8 mouse cellular contexts compared by ENCODE assay signal in the genomic region with DNA sequence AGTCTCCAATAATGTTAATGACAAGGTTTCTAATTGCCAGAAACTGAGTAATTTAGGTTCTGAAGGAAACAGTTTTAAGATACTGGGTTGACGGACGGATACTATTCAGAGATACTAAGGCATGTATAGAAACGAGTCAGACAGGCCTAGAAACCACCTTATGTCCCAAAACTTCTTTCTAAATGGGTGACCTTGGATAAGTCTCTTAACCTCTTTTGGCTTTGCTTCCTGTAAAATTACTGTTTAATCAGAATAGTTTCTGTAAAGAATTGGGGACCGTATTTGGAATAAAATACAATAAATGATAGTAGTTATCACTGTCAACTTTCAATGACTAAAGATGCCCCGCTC. TPM values are rescaled to one million over a fixed set of nuclear protein-coding genes. Genes with fewer than 3 reads are reported as not detected.
DNase-seq lines count a peak whose midpoint lies in the region; ATAC-seq and TF ChIP-seq lines count a peak whose summit lies in the region.

No protein-coding gene starts in this region.

- TF ChIP-seq CTCF in liver, adult 2 months (IDR thresholded peaks at IDR 0.05; ENCODE audit: low read depth, low read length): no peak
- no peak for TF ChIP-seq CTCF in embryonic fibroblast, embryonic 13.5 days (IDR thresholded peaks at IDR 0.05; ENCODE audit: borderline replicate concordance, insufficient read depth, low read length)
- no peak for TF ChIP-seq CTCF in intestine, postnatal 0 days (IDR thresholded peaks at IDR 0.05; ENCODE audit: low read depth)

- no peak for ATAC-seq in intestine, postnatal 0 days
- ATAC-seq in neural tube, embryonic 12.5 days (ENCODE audit: low FRiP score, low read depth): no peak

- H3K27me3 ChIP-seq in liver, adult 2 months (ENCODE audit: control insufficient read depth, insufficient read depth, low read length): no peaks in the 10 kb centered on the region
- H3K27me3 ChIP-seq in intestine, postnatal 0 days (replicated peaks; ENCODE audit: control insufficient read depth, insufficient read depth, low read length): no peaks in the 10 kb centered on the region
- H3K27me3 ChIP-seq in neural tube, embryonic 12.5 days (replicated peaks): no peaks in the 10 kb centered on the region

- H3K9ac ChIP-seq in liver, adult 2 months (ENCODE audit: low read depth, low read length): no peak overlapping the region
- no peak overlapping the region for H3K9ac ChIP-seq in intestine, postnatal 0 days (ENCODE audit: low read depth, low read length)
- no peak overlapping the region for H3K9ac ChIP-seq in neural tube, embryonic 12.5 days

- peaks cover 17% of the 10 kb centered on the region for H3K4me1 ChIP-seq in liver, adult 2 months (ENCODE audit: control insufficient read depth, insufficient read depth, low read length)
- peaks cover 10% of the 10 kb centered on the region for H3K4me1 ChIP-seq in embryonic fibroblast, embryonic 13.5 days (ENCODE audit: control insufficient read depth, insufficient read depth, low read length)
- peaks cover 15% of the 10 kb centered on the region; the same call in 1 of the 2 replicates for H3K4me1 ChIP-seq in intestine, postnatal 0 days (replicated peaks; ENCODE audit: control insufficient read depth, insufficient read depth, low read length)
- peaks cover 16% of the 10 kb centered on the region for H3K4me1 ChIP-seq in neural tube, embryonic 12.5 days

- DNase-seq in liver, adult 2 months (ENCODE audit: extremely low read depth, low read depth, low spot score): no peak
- DNase-seq in liver: no peak
- DNase-seq in natural killer cell, adult 2 months (ENCODE audit: low spot score in 2 of 2): no peak
- DNase-seq in cerebellum, postnatal 4 days (ENCODE audit: low spot score in 2 of 2): no peak
- DNase-seq in frontal cortex, postnatal 14 days (ENCODE audit: low spot score in 2 of 2): no peak

- peaks cover 17% of the 10 kb centered on the region for H3K79me2 ChIP-seq in liver, adult 2 months (ENCODE audit: control insufficient read depth, insufficient read depth, low read length)

- H3K4me3 ChIP-seq in liver, adult 2 months (ENCODE audit: insufficient read depth, low read depth, low read length): no peak overlapping the region
- H3K4me3 ChIP-seq in embryonic fibroblast, embryonic 13.5 days (ENCODE audit: insufficient read depth, low read length): no peak overlapping the region
- peak overlapping the region; percentile 97; the same call in 1 of the 2 replicates for H3K4me3 ChIP-seq in intestine, postnatal 0 days (ENCODE audit: low read depth, low read length)
- no peak overlapping the region for H3K4me3 ChIP-seq in neural tube, embryonic 12.5 days

- H3K4me2 ChIP-seq in intestine, postnatal 0 days (replicated peaks; ENCODE audit: low read depth): peak overlapping the region; percentile 59
- H3K4me2 ChIP-seq in neural tube, embryonic 12.5 days (replicated peaks): peak overlapping the region; percentile 94

- WGBS in liver, adult 2 months: 13% methylated on average over 5 of the region's 5 CpGs
- 14% methylated on average over 5 of the region's 5 CpGs for WGBS in intestine, postnatal 0 days
- WGBS in neural tube, embryonic 12.5 days: 18% methylated on average over 5 of the region's 5 CpGs

- H3K36me3 ChIP-seq in liver, adult 2 months (ENCODE audit: control insufficient read depth, insufficient read depth, low read length): no peaks in the 10 kb centered on the region
- no peaks in the 10 kb centered on the region for H3K36me3 ChIP-seq in intestine, postnatal 0 days (ENCODE audit: control insufficient read depth, insufficient read depth)
- H3K36me3 ChIP-seq in neural tube, embryonic 12.5 days: no peaks in the 10 kb centered on the region

- peak overlapping the region; percentile 95; the same call in 1 of the 2 replicates for H3K27ac ChIP-seq in liver, adult 2 months (replicated peaks; ENCODE audit: insufficient read depth, low read depth, low read length)
- H3K27ac ChIP-seq in embryonic fibroblast, embryonic 13.5 days (ENCODE audit: insufficient read depth, low read length): peak overlapping the region; percentile 45; the same call in 1 of the 2 replicates
- peak overlapping the region; percentile 88; the same call in 1 of the 2 replicates for H3K27ac ChIP-seq in intestine, postnatal 0 days (ENCODE audit: low read depth, low read length)
- no peak overlapping the region for H3K27ac ChIP-seq in neural tube, embryonic 12.5 days

- TF ChIP-seq POLR2A in liver, adult 2 months (IDR thresholded peaks at IDR 0.05; ENCODE audit: extremely low read depth, insufficient read depth, low read length): no peak
- no peak for TF ChIP-seq POLR2A in embryonic fibroblast, embryonic 13.5 days (IDR thresholded peaks at IDR 0.05; ENCODE audit: low read depth, low read length)

- no peaks in the 10 kb centered on the region for H3K9me3 ChIP-seq in intestine, postnatal 0 days (ENCODE audit: control insufficient read depth)
- H3K9me3 ChIP-seq in neural tube, embryonic 12.5 days: no peaks in the 10 kb centered on the region

RNA-seq across cellular contexts. Expression of a gene that starts 0.9 kb away (rescaled TPM):
- total RNA-seq in liver, adult 2 months (2014; rRNA removed): 18.2 and 19.7 TPM in 2 replicates
- 6.1 and 7.3 TPM in 2 replicates for polyA plus RNA-seq in liver, adult 2 months (2012; rRNA removed)
- 36.4 and 37.0 TPM in 2 replicates for polyA plus RNA-seq in embryonic fibroblast, embryonic 13.5 days (2011; ENCODE audit: insufficient read length, low read depth, missing spikeins)
- 6.5 and 8.9 TPM in 2 replicates for polyA plus RNA-seq in intestine, postnatal 0 days (2015; fragmentation: Nextera tagmentation; extraction: Ambion mirVana)
- 42.9 and 49.3 TPM in 2 replicates for polyA plus RNA-seq in neural tube, embryonic 12.5 days (2016; fragmentation: Nextera tagmentation; extraction: Ambion mirVana)

RNA-seq across cellular contexts. Expression of a gene that starts 38.6 kb away (rescaled TPM):
- total RNA-seq in liver, adult 2 months (2014; rRNA removed): 0.28 and 0.67 TPM in 2 replicates
- polyA plus RNA-seq in liver, adult 2 months (2012; rRNA removed): 1.0 and 1.6 TPM in 2 replicates
- 0.17 and 0.23 TPM in 2 replicates for polyA plus RNA-seq in embryonic fibroblast, embryonic 13.5 days (2011; ENCODE audit: insufficient read length, low read depth, missing spikeins)
- 19.0 and 24.4 TPM in 2 replicates for polyA plus RNA-seq in intestine, postnatal 0 days (2015; fragmentation: Nextera tagmentation; extraction: Ambion mirVana)
- 0.29 and 0.57 TPM in 2 replicates for polyA plus RNA-seq in neural tube, embryonic 12.5 days (2016; fragmentation: Nextera tagmentation; extraction: Ambion mirVana)
